Mouse (Mus musculus): ENCODE measurements around the gene Lmf1. TPM values are rescaled to one million over a fixed set of nuclear protein-coding genes. Genes with fewer than 3 reads are reported as not detected.

Lmf1 gene
- polyA plus RNA-seq, 1 experiment: 15.2 TPM

DNA sequence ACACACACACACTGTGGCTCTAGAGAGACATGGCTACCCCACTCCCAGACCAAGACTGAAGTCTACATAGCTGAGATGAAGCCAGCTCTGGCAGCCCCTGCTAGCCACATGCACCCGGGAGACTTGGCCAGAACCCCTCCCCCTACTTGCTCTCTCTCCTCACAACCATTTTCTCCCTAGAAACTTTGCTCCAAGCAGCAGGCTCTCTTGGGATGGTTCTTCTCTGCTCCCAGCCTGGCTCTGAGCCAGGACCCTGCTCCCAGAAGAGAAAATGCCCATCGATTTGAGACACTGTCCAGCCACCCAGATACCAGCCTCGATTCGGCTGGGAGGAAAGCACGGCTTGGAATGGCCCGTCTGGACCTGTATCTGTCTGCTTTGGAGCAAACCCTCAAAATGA lies 13.6 kb upstream of the Lmf1 start:
- no peak overlapping the region for H3K9ac ChIP-seq (ENCODE audit: low read depth, poor library complexity, severe bottlenecking)
- H3K27ac ChIP-seq (ENCODE audit: insufficient read depth, low read length): no peak overlapping the region
- H3K27me3 ChIP-seq (ENCODE audit: control insufficient read depth, insufficient read depth, low read length, poor library complexity, severe bottlenecking): no peaks in the 10 kb centered on the region; the same call in 1 of the 2 replicates
- no peaks in the 10 kb centered on the region for H3K9me3 ChIP-seq (replicated peaks; ENCODE audit: control insufficient read depth, insufficient read depth, low read length, poor library complexity, severe bottlenecking)
- no peaks in the 10 kb centered on the region for H3K36me3 ChIP-seq (ENCODE audit: control insufficient read depth, insufficient read depth, low read length, poor library complexity, severe bottlenecking)
- no peak for TF ChIP-seq POLR2A (IDR thresholded peaks at IDR 0.05; ENCODE audit: insufficient read depth, low read length)
- TF ChIP-seq CTCF (IDR thresholded peaks at IDR 0.05; ENCODE audit: low read depth, low read length): no peak
- TF ChIP-seq EP300 (IDR thresholded peaks at IDR 0.05; ENCODE audit: insufficient read depth, low read depth, low read length): no peak
- no peak overlapping the region for H3K4me3 ChIP-seq (ENCODE audit: low read depth, low read length)
- no peaks in the 10 kb centered on the region for H3K4me1 ChIP-seq (ENCODE audit: control insufficient read depth, insufficient read depth, low read length)

DNA sequence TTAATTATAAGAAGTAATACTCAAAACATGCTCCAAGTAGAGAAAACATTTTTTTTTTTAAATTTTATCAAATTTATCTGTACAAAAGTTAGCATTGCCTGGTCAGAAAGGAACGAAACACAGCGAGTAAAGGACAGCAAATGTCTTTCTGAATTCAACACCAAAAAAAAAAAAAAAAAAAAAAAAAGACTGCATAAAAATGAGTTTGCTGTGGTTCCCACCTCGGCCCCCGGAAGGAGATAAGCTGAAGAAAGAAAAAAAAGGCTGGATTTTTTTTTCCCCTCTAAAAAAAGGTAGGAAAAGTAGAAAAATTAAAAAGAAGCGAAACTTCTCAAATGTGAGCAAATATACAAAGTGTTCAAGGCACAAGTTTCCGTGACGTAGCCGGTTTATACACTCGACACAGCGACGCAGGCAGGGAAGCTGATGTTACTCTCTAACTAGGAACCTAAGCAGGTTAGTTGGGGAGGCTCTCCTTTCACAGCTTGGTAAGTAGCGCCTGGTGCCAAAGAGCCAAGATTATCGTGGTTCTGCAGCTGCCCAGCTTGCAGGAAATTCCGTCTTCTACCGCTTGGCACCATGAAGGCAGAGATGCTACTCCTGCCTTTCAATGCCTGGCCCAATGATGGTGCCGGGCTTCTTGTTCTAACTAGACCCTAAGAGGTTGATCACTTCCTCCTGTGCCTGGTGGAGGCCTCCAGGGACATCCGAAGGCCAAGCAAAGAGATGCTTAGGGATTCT lies 12.9 kb upstream of the Lmf1 start:
- no peak overlapping the region for H3K4me3 ChIP-seq (ENCODE audit: low read depth, low read length)
- TF ChIP-seq CTCF (IDR thresholded peaks at IDR 0.05; ENCODE audit: low read depth, low read length): no peak
- no peak for TF ChIP-seq POLR2A (IDR thresholded peaks at IDR 0.05; ENCODE audit: insufficient read depth, low read length)
- TF ChIP-seq EP300 (IDR thresholded peaks at IDR 0.05; ENCODE audit: insufficient read depth, low read depth, low read length): no peak
- no peaks in the 10 kb centered on the region for H3K4me1 ChIP-seq (ENCODE audit: control insufficient read depth, insufficient read depth, low read length)
- H3K36me3 ChIP-seq (ENCODE audit: control insufficient read depth, insufficient read depth, low read length, poor library complexity, severe bottlenecking): no peaks in the 10 kb centered on the region
- H3K27ac ChIP-seq (ENCODE audit: insufficient read depth, low read length): no peak overlapping the region
- no peak overlapping the region for H3K9ac ChIP-seq (ENCODE audit: low read depth, poor library complexity, severe bottlenecking)
- H3K27me3 ChIP-seq (ENCODE audit: control insufficient read depth, insufficient read depth, low read length, poor library complexity, severe bottlenecking): no peaks in the 10 kb centered on the region; the same call in 1 of the 2 replicates
- H3K9me3 ChIP-seq (replicated peaks; ENCODE audit: control insufficient read depth, insufficient read depth, low read length, poor library complexity, severe bottlenecking): no peaks in the 10 kb centered on the region

DNA sequence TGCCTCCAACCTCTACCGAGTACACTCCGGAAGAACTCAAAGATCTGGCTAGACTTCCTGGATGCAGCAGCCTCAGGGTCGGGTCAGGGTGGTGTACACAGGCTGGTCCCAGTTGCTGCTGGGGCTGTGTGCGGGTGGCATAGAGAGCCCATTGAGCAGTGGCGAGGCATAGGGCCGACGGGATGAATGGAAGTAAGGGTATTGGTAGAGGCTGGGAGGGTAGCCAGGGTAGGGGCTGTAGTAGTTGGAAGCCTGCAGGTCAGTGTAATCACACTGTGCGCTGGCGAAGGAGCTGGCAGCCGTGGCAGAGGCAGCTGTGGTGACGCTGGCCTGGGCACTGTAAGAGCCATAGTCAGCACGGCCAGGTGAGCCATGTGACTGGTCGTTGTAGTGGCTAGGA lies 11.6 kb upstream of the Lmf1 start:
- H3K27ac ChIP-seq (ENCODE audit: insufficient read depth, low read length): no peak overlapping the region

DNA sequence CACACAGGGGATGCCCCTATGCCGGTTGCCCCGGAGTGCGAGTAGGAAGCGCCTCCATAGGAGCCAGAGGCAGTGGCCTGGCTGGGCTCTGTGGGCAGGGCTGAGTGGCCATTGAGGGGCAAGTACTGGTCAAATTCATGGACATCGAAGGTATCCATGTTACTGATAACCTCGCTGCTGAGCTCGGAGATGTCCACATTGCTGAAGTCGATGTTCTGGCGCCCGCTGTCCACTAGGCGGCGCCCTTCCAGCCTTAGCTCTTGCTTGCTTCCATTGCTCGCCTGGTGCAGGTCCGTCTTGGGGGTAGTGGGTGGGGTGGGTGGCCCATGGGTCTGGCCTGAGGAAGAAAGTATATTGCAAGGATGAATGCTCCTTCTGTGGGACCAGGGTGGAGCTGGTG lies 11.1 kb upstream of the Lmf1 start:
- Histone ChIP-seq H3K36me3 (ENCODE audit: control insufficient read depth, insufficient read depth, low read length, poor library complexity, severe bottlenecking) (no peaks in the 10 kb centered on the region), H3K4me1 (ENCODE audit: control insufficient read depth, insufficient read depth, low read length) (no peaks in the 10 kb centered on the region), H3K9ac (ENCODE audit: low read depth, poor library complexity, severe bottlenecking) (no peak overlapping the region), H3K4me3 (ENCODE audit: low read depth, low read length) (peak overlapping the region; percentile 26; the same call in 1 of the 2 replicates), H3K9me3 (replicated peaks; ENCODE audit: control insufficient read depth, insufficient read depth, low read length, poor library complexity, severe bottlenecking) (no peaks in the 10 kb centered on the region), H3K27ac (ENCODE audit: insufficient read depth, low read length) (no peak overlapping the region), H3K27me3 (ENCODE audit: control insufficient read depth, insufficient read depth, low read length, poor library complexity, severe bottlenecking) (no peaks in the 10 kb centered on the region; the same call in 1 of the 2 replicates)
- peak; percentile 97 for TF ChIP-seq CTCF (IDR thresholded peaks at IDR 0.05; ENCODE audit: low read depth, low read length)
- TF ChIP-seq POLR2A (IDR thresholded peaks at IDR 0.05; ENCODE audit: insufficient read depth, low read length): no peak

More for the DNA sequence above, 11.6 kb upstream of the Lmf1 start:
- H3K9me3 ChIP-seq (replicated peaks; ENCODE audit: control insufficient read depth, insufficient read depth, low read length, poor library complexity, severe bottlenecking): no peaks in the 10 kb centered on the region
- H3K27me3 ChIP-seq (ENCODE audit: control insufficient read depth, insufficient read depth, low read length, poor library complexity, severe bottlenecking): no peaks in the 10 kb centered on the region; the same call in 1 of the 2 replicates
- TF ChIP-seq POLR2A (IDR thresholded peaks at IDR 0.05; ENCODE audit: insufficient read depth, low read length) (no peak), CTCF (IDR thresholded peaks at IDR 0.05; ENCODE audit: low read depth, low read length) (no peak), EP300 (IDR thresholded peaks at IDR 0.05; ENCODE audit: insufficient read depth, low read depth, low read length) (no peak)
- H3K4me3 ChIP-seq (ENCODE audit: low read depth, low read length): no peak overlapping the region
- H3K36me3 ChIP-seq (ENCODE audit: control insufficient read depth, insufficient read depth, low read length, poor library complexity, severe bottlenecking): no peaks in the 10 kb centered on the region
- H3K4me1 ChIP-seq (ENCODE audit: control insufficient read depth, insufficient read depth, low read length): no peaks in the 10 kb centered on the region
- H3K9ac ChIP-seq (ENCODE audit: low read depth, poor library complexity, severe bottlenecking): no peak overlapping the region

DNA sequence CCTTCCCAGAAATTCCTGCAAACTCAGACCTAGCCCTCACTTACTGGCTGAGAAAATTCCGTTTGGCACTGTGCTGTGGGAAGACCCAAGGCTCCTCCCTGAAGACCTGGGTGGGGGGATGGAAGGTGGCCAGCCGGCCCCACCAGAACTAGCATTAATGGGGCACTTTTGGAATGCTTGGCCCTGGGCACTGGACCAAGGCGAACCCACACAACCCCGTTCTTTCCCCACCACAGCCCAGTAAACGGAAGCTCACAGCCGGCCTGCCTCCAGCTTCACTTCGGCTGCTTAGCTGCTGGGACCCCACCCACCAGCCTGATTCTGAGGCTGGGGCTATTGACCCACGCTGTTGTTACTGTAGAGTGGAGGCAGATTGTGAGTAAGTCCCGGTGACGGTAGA lies 10.7 kb upstream of the Lmf1 start:
- Histone ChIP-seq H3K36me3 (ENCODE audit: control insufficient read depth, insufficient read depth, low read length, poor library complexity, severe bottlenecking) (no peaks in the 10 kb centered on the region), H3K4me3 (ENCODE audit: low read depth, low read length) (no peak overlapping the region), H3K27ac (ENCODE audit: insufficient read depth, low read length) (no peak overlapping the region), H3K27me3 (ENCODE audit: control insufficient read depth, insufficient read depth, low read length, poor library complexity, severe bottlenecking) (no peaks in the 10 kb centered on the region; the same call in 1 of the 2 replicates), H3K4me1 (ENCODE audit: control insufficient read depth, insufficient read depth, low read length) (no peaks in the 10 kb centered on the region), H3K9ac (ENCODE audit: low read depth, poor library complexity, severe bottlenecking) (no peak overlapping the region), H3K9me3 (replicated peaks; ENCODE audit: control insufficient read depth, insufficient read depth, low read length, poor library complexity, severe bottlenecking) (no peaks in the 10 kb centered on the region)
- TF ChIP-seq EP300 (IDR thresholded peaks at IDR 0.05; ENCODE audit: insufficient read depth, low read depth, low read length): no peak

DNA sequence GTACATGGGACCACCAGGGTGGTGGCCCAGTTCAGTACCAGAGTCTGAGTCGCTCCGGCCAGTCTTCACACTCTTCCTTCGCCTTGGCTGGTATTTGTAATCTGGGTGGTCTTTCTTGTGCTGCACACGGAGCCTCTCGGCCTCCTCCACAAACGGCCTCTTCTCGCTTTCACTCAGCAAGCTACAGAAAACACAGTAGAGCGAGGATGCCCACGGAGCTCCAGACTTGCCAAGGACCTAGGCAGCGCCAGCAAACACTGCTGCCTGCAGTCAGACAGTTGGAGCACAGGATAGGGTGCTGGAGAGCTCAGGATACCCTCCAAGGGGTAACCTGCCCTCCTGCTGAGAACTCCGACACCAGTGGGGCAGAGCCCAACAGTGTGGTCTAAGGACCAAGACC lies 10.0 kb upstream of the Lmf1 start:
- no peak overlapping the region for H3K27ac ChIP-seq (ENCODE audit: insufficient read depth, low read length)
- H3K4me3 ChIP-seq (ENCODE audit: low read depth, low read length): no peak overlapping the region
- H3K9ac ChIP-seq (ENCODE audit: low read depth, poor library complexity, severe bottlenecking): no peak overlapping the region
- H3K27me3 ChIP-seq (ENCODE audit: control insufficient read depth, insufficient read depth, low read length, poor library complexity, severe bottlenecking): no peaks in the 10 kb centered on the region; the same call in 1 of the 2 replicates
- TF ChIP-seq EP300 (IDR thresholded peaks at IDR 0.05; ENCODE audit: insufficient read depth, low read depth, low read length): no peak
- no peak for TF ChIP-seq CTCF (IDR thresholded peaks at IDR 0.05; ENCODE audit: low read depth, low read length)
- TF ChIP-seq POLR2A (IDR thresholded peaks at IDR 0.05; ENCODE audit: insufficient read depth, low read length): no peak
- no peaks in the 10 kb centered on the region for H3K4me1 ChIP-seq (ENCODE audit: control insufficient read depth, insufficient read depth, low read length)
- no peaks in the 10 kb centered on the region for H3K36me3 ChIP-seq (ENCODE audit: control insufficient read depth, insufficient read depth, low read length, poor library complexity, severe bottlenecking)
- no peaks in the 10 kb centered on the region for H3K9me3 ChIP-seq (replicated peaks; ENCODE audit: control insufficient read depth, insufficient read depth, low read length, poor library complexity, severe bottlenecking)

All from ES-Bruce4 (cell line).